Mouse (Mus musculus) heart, embryonic 15.5 days (tissue): Measurements from ENCODE around the gene Spaca5. TPM values are rescaled to one million over a fixed set of nuclear protein-coding genes. Genes with fewer than 3 reads are reported as not detected.

Experiments used
- ATAC-seq: fragments of 200-750 bp; cut with Nextera tagmentation; replicated peaks from 2 replicates; pipeline ENCODE4 v1.8.0; 2017; ENCODE audit warnings: low read depth, moderate TSS enrichment; ENCODE audit not compliant: insufficient number of reproducible peaks, insufficient read depth, low FRiP score
- H3K27ac ChIP-seq: fragments of 300-500 bp; sonication (generic); 2 replicates; pipeline ENCODE4 v1.5.1; 2015; ENCODE audit warnings: mild to moderate bottlenecking, inconsistent platforms
- H3K27me3 ChIP-seq: fragments of 300-500 bp; sonication (generic); 2 replicates; pipeline ENCODE4 v1.6.1; 2015; ENCODE audit warnings: inconsistent platforms
- H3K36me3 ChIP-seq: fragments of 300-500 bp; sonication (generic); 2 replicates; pipeline ENCODE4 v1.6.1; 2015; ENCODE audit warnings: mild to moderate bottlenecking, inconsistent platforms
- H3K4me1 ChIP-seq: fragments of 300-500 bp; sonication (generic); replicated peaks from 2 replicates; pipeline ENCODE4 v1.6.1; 2015; ENCODE audit warnings: inconsistent platforms
- H3K4me2 ChIP-seq: fragments of 300-500 bp; sonication (generic); 2 replicates; pipeline ENCODE4 v1.6.1; 2015; ENCODE audit warnings: inconsistent platforms, mild to moderate bottlenecking, moderate library complexity
- H3K4me3 ChIP-seq: fragments of 300-500 bp; sonication (generic); 2 replicates; pipeline ENCODE4 v1.5.1; 2015; ENCODE audit warnings: mild to moderate bottlenecking, inconsistent platforms
- H3K9ac ChIP-seq: fragments of 300-500 bp; sonication (generic); 2 replicates; pipeline ENCODE4 v1.6.1; 2015; ENCODE audit warnings: mild to moderate bottlenecking, inconsistent platforms
- H3K9me3 ChIP-seq: fragments of 300-500 bp; sonication (generic); replicated peaks from 2 replicates; pipeline ENCODE4 v1.6.1; 2016; ENCODE audit warnings: inconsistent platforms
- WGBS: fragments of 180-500 bp; shearing (Covaris S2); methylation state at CpG from one replicate; pipeline ENCODE4 v1.1.7; 2015; ENCODE audit warnings: mixed read lengths; 5-methylcytosine and 5-hydroxymethylcytosine counted together
- polyA plus RNA-seq: library from polyadenylated mRNA; unstranded; fragments of >200 nt; fragmentation: Nextera tagmentation; extraction: Ambion mirVana; gene quantifications from 2 replicates; pipeline ENCODE4 v1.2.1, GENCODE M21; 2015

Spaca5 gene
- not detected in 2 replicates for polyA plus RNA-seq

GRCm38 (mm10) chrX:21068106-21068505 lies at the start of gene Spaca5:
Gene Spaca5 (plus strand): TSS chrX:21068406.
- no peak within 1 kb of the TSS for H3K4me3 ChIP-seq
- H3K9ac ChIP-seq: no peak within 1 kb of the TSS
- H3K9me3 ChIP-seq: no peaks in the 10 kb centered on the region
- no peak within 1 kb of the TSS for H3K27ac ChIP-seq
- ATAC-seq: no peak
- H3K27me3 ChIP-seq: no peaks in the 10 kb centered on the region
- no peaks in the 10 kb centered on the region for H3K4me1 ChIP-seq
- H3K4me2 ChIP-seq: no peak within 1 kb of the TSS
- H3K36me3 ChIP-seq: no peaks in the 10 kb centered on the region

- WGBS: 26% methylated on average over 9 of the region's 9 CpGs
- H3K27me3 ChIP-seq: no peaks in the 10 kb centered on the region
- H3K9ac ChIP-seq: peak overlapping the region; percentile 42
- H3K9me3 ChIP-seq: no peaks in the 10 kb centered on the region
- peak overlapping the region; percentile 51 for H3K4me2 ChIP-seq
- H3K36me3 ChIP-seq: no peaks in the 10 kb centered on the region
- no peak overlapping the region for H3K27ac ChIP-seq
- H3K4me3 ChIP-seq: peak overlapping the region; percentile 63
- H3K4me1 ChIP-seq: no peaks in the 10 kb centered on the region
- peak; percentile 10; the same call in 1 of the 2 replicates for ATAC-seq
Observed at GRCm38 (mm10) chrX:21061460-21061859, 6.7 kb upstream of the Spaca5 start.

- peak; percentile 83 for ATAC-seq
- Histone ChIP-seq H3K4me3 (peak within 1 kb of the TSS; percentile 63), H3K9me3 (no peaks in the 10 kb centered on the region), H3K27ac (no peak within 1 kb of the TSS), H3K4me1 (no peaks in the 10 kb centered on the region), H3K36me3 (no peaks in the 10 kb centered on the region), H3K9ac (peak within 1 kb of the TSS; percentile 42), H3K4me2 (peak within 1 kb of the TSS; percentile 51), H3K27me3 (no peaks in the 10 kb centered on the region)
- WGBS: 13% methylated on average over 25 of the region's 25 CpGs
Observed at GRCm38 (mm10) chrX:21061866-21062543, 6.2 kb upstream of the Spaca5 start, which contains the start of gene Zfp182. Gene Zfp182 (minus strand): TSS chrX:21062316.

GRCm38 (mm10) chrX:21062544-21062890 lies 5.7 kb upstream of the Spaca5 start:
- Histone ChIP-seq H3K4me2 (peak overlapping the region; percentile 42), H3K4me1 (no peaks in the 10 kb centered on the region), H3K4me3 (peak overlapping the region; percentile 63), H3K27me3 (no peaks in the 10 kb centered on the region), H3K9ac (no peak overlapping the region), H3K27ac (no peak overlapping the region), H3K36me3 (no peaks in the 10 kb centered on the region), H3K9me3 (no peaks in the 10 kb centered on the region)
- WGBS: 73% methylated on average over 3 of the region's 3 CpGs
- no peak for ATAC-seq

GRCm38 (mm10) chrX:21088645-21088982 lies 20.4 kb downstream of the Spaca5 start:
- Histone ChIP-seq H3K36me3 (no peaks in the 10 kb centered on the region), H3K4me1 (no peaks in the 10 kb centered on the region), H3K4me2 (peak overlapping the region; percentile 67), H3K9ac (0 out of 2 replicates have a peak overlapping the region, but pooled peaks have one; percentile 19), H3K9me3 (no peaks in the 10 kb centered on the region), H3K27ac (peak overlapping the region; percentile 68), H3K4me3 (peak overlapping the region; percentile 54), H3K27me3 (no peaks in the 10 kb centered on the region)
- WGBS: 34% methylated on average over 6 of the region's 6 CpGs
- no peak for ATAC-seq

- H3K27ac ChIP-seq: peak within 1 kb of the TSS; percentile 68
- H3K4me2 ChIP-seq: peak within 1 kb of the TSS; percentile 67
- 0 out of 2 replicates have a peak within 1 kb of the TSS, but pooled peaks have one; percentile 36 for H3K9ac ChIP-seq
- H3K9me3 ChIP-seq: no peaks in the 10 kb centered on the region
- H3K36me3 ChIP-seq: no peaks in the 10 kb centered on the region
- no peaks in the 10 kb centered on the region for H3K4me1 ChIP-seq
- WGBS: 16% methylated on average over 27 of the region's 27 CpGs
- ATAC-seq: peak; percentile 58
- H3K27me3 ChIP-seq: no peaks in the 10 kb centered on the region
- peak within 1 kb of the TSS; percentile 54 for H3K4me3 ChIP-seq
Observed at GRCm38 (mm10) chrX:21088983-21089866, 21.0 kb downstream of the Spaca5 start, which contains the start of gene Zfp300. Gene Zfp300 (minus strand): TSS chrX:21089527.

GRCm38 (mm10) chrX:21089867-21090239 lies 21.6 kb downstream of the Spaca5 start:
- WGBS: 51% methylated on average over 7 of the region's 7 CpGs
- ATAC-seq: no peak

GRCm38 (mm10) chrX:21115520-21115919 lies 47.3 kb downstream of the Spaca5 start, which contains the start of gene Ssxa1:
Gene Ssxa1 (plus strand): TSS chrX:21115820.
- H3K9me3 ChIP-seq: no peaks in the 10 kb centered on the region
- H3K36me3 ChIP-seq: no peaks in the 10 kb centered on the region
- no peaks in the 10 kb centered on the region for H3K27me3 ChIP-seq
- no peak within 1 kb of the TSS for H3K4me3 ChIP-seq
- no peak for ATAC-seq
- H3K4me1 ChIP-seq: no peaks in the 10 kb centered on the region
- no peak within 1 kb of the TSS for H3K27ac ChIP-seq
- H3K9ac ChIP-seq: no peak within 1 kb of the TSS
- 70% methylated on average over 4 of the region's 4 CpGs for WGBS
- no peak within 1 kb of the TSS for H3K4me2 ChIP-seq

More at GRCm38 (mm10) chrX:21089867-21090239, 21.6 kb downstream of the Spaca5 start:
- Histone ChIP-seq H3K4me1 (no peaks in the 10 kb centered on the region), H3K4me2 (peak overlapping the region; percentile 67), H3K4me3 (peak overlapping the region; percentile 54), H3K27me3 (no peaks in the 10 kb centered on the region), H3K9ac (no peak overlapping the region), H3K9me3 (no peaks in the 10 kb centered on the region), H3K27ac (peak overlapping the region; percentile 68; the same call in 1 of the 2 replicates), H3K36me3 (no peaks in the 10 kb centered on the region)

Other genes with a start within 250 kb of the Spaca5 start
- gene Timp1, start 198.2 kb upstream of the Spaca5 start, polyA plus RNA-seq: 25.2 and 25.6 TPM in 2 replicates
- 0.25 and 0.77 TPM in 2 replicates for gene Syn1, start 147.4 kb upstream of the Spaca5 start, polyA plus RNA-seq
- gene Cfp, start 136.9 kb upstream of the Spaca5 start, polyA plus RNA-seq: 3.1 and 5.6 TPM in 2 replicates
- gene Elk1, start 117.8 kb upstream of the Spaca5 start, polyA plus RNA-seq: 10.1 and 11.8 TPM in 2 replicates
- 44.8 and 47.7 TPM in 2 replicates for gene Uxt, start 106.4 kb upstream of the Spaca5 start, polyA plus RNA-seq
- 4.4 and 4.5 TPM in 2 replicates for gene Zfp182, start 6.1 kb upstream of the Spaca5 start, polyA plus RNA-seq
- gene Zfp300, start 21.1 kb downstream of the Spaca5 start, polyA plus RNA-seq: 0.58 and 0.77 TPM in 2 replicates
- not detected in 2 replicates for gene Ssxa1, start 47.4 kb downstream of the Spaca5 start, polyA plus RNA-seq
- not detected in 2 replicates for gene Gm21876, start 107.2 kb downstream of the Spaca5 start, polyA plus RNA-seq